Mouse (Mus musculus): ENCODE measurements around the gene Fbf1. TPM values are rescaled to one million over a fixed set of nuclear protein-coding genes. Genes with fewer than 3 reads are reported as not detected.

Fbf1 gene
- polyA plus RNA-seq, 1 experiment from 2014 or later = 3.7 TPM

GRCm38 (mm10) chr11:116195252-116195651 is 27.3 kb upstream of the Fbf1 start:
- H3K4me1 ChIP-seq (replicated peaks; ENCODE audit: control insufficient read depth, insufficient read depth, low read length) = 0 out of 2 replicates have a peak, but pooled peaks cover 6% of the 10 kb centered on the region
- no peak overlapping the region; the same call in 1 of the 2 replicates for H3K4me3 ChIP-seq (ENCODE audit: low read depth, low read length)
- ATAC-seq = peak; percentile 60
- peak overlapping the region; percentile 88 for H3K27ac ChIP-seq (ENCODE audit: low read depth, low read length)
- no peaks in the 10 kb centered on the region for H3K9me3 ChIP-seq (ENCODE audit: control insufficient read depth)
- TF ChIP-seq CTCF (IDR thresholded peaks at IDR 0.05; ENCODE audit: low read depth) = peak; percentile 64
- H3K9ac ChIP-seq (ENCODE audit: low read depth, low read length) = 0 out of 2 replicates have a peak overlapping the region, but pooled peaks have one; percentile 7
- peak overlapping the region; percentile 80 for H3K4me2 ChIP-seq (replicated peaks; ENCODE audit: low read depth)
- no peaks in the 10 kb centered on the region for H3K27me3 ChIP-seq (replicated peaks; ENCODE audit: control insufficient read depth, insufficient read depth, low read length)
- WGBS = 28% methylated on average over 5 of the region's 5 CpGs
- peaks cover 26% of the 10 kb centered on the region for H3K36me3 ChIP-seq (ENCODE audit: control insufficient read depth, insufficient read depth)

GRCm38 (mm10) chr11:116194619-116195018 is 26.7 kb upstream of the Fbf1 start:
- WGBS = 88% methylated on average over 8 of the region's 8 CpGs
- 0 out of 2 replicates have a peak, but pooled peaks cover 6% of the 10 kb centered on the region for H3K4me1 ChIP-seq (replicated peaks; ENCODE audit: control insufficient read depth, insufficient read depth, low read length)
- H3K9ac ChIP-seq (ENCODE audit: low read depth, low read length) = 0 out of 2 replicates have a peak overlapping the region, but pooled peaks have one; percentile 7
- TF ChIP-seq CTCF (IDR thresholded peaks at IDR 0.05; ENCODE audit: low read depth) = no peak
- peaks cover 33% of the 10 kb centered on the region for H3K36me3 ChIP-seq (ENCODE audit: control insufficient read depth, insufficient read depth)
- no peaks in the 10 kb centered on the region for H3K9me3 ChIP-seq (ENCODE audit: control insufficient read depth)
- H3K27ac ChIP-seq (ENCODE audit: low read depth, low read length) = peak overlapping the region; percentile 37
- no peak for ATAC-seq
- H3K4me2 ChIP-seq (replicated peaks; ENCODE audit: low read depth) = peak overlapping the region; percentile 50
- no peaks in the 10 kb centered on the region for H3K27me3 ChIP-seq (replicated peaks; ENCODE audit: control insufficient read depth, insufficient read depth, low read length)
- H3K4me3 ChIP-seq (ENCODE audit: low read depth, low read length) = no peak overlapping the region; the same call in 1 of the 2 replicates

- peaks cover 80% of the 10 kb centered on the region for H3K36me3 ChIP-seq (ENCODE audit: control insufficient read depth, insufficient read depth)
- no peaks in the 10 kb centered on the region for H3K27me3 ChIP-seq (replicated peaks; ENCODE audit: control insufficient read depth, insufficient read depth, low read length)
- ATAC-seq = no peak
- 0 out of 2 replicates have a peak overlapping the region, but pooled peaks have one; percentile 21 for H3K27ac ChIP-seq (ENCODE audit: low read depth, low read length)
- H3K4me3 ChIP-seq (ENCODE audit: low read depth, low read length) = no peak overlapping the region
- TF ChIP-seq CTCF (IDR thresholded peaks at IDR 0.05; ENCODE audit: low read depth) = no peak
- no peaks in the 10 kb centered on the region for H3K9me3 ChIP-seq (ENCODE audit: control insufficient read depth)
- no peaks in the 10 kb centered on the region for H3K4me1 ChIP-seq (replicated peaks; ENCODE audit: control insufficient read depth, insufficient read depth, low read length)
- H3K4me2 ChIP-seq (replicated peaks; ENCODE audit: low read depth) = no peak overlapping the region
- WGBS = 47% methylated on average over 11 of the region's 11 CpGs
- 0 out of 2 replicates have a peak overlapping the region, but pooled peaks have one; percentile 7 for H3K9ac ChIP-seq (ENCODE audit: low read depth, low read length)
Observed at GRCm38 (mm10) chr11:116187226-116187930, 19.4 kb upstream of the Fbf1 start.

- Histone ChIP-seq H3K4me2 (replicated peaks; ENCODE audit: low read depth) (no peak overlapping the region), H3K27ac (ENCODE audit: low read depth, low read length) (no peak overlapping the region), H3K36me3 (ENCODE audit: control insufficient read depth, insufficient read depth) (peaks cover 82% of the 10 kb centered on the region), H3K4me3 (ENCODE audit: low read depth, low read length) (no peak overlapping the region), H3K27me3 (replicated peaks; ENCODE audit: control insufficient read depth, insufficient read depth, low read length) (no peaks in the 10 kb centered on the region), H3K9me3 (ENCODE audit: control insufficient read depth) (no peaks in the 10 kb centered on the region), H3K4me1 (replicated peaks; ENCODE audit: control insufficient read depth, insufficient read depth, low read length) (no peaks in the 10 kb centered on the region), H3K9ac (ENCODE audit: low read depth, low read length) (no peak overlapping the region)
- no peak for ATAC-seq
- WGBS = 90% methylated on average over 11 of the region's 11 CpGs
- TF ChIP-seq CTCF (IDR thresholded peaks at IDR 0.05; ENCODE audit: low read depth) = no peak
Observed at GRCm38 (mm10) chr11:116186360-116186759, 18.4 kb upstream of the Fbf1 start.

GRCm38 (mm10) chr11:116185836-116186235 is 17.9 kb upstream of the Fbf1 start:
- no peak overlapping the region for H3K27ac ChIP-seq (ENCODE audit: low read depth, low read length)
- no peaks in the 10 kb centered on the region for H3K27me3 ChIP-seq (replicated peaks; ENCODE audit: control insufficient read depth, insufficient read depth, low read length)
- H3K4me1 ChIP-seq (replicated peaks; ENCODE audit: control insufficient read depth, insufficient read depth, low read length) = no peaks in the 10 kb centered on the region
- TF ChIP-seq CTCF (IDR thresholded peaks at IDR 0.05; ENCODE audit: low read depth) = no peak
- H3K4me2 ChIP-seq (replicated peaks; ENCODE audit: low read depth) = no peak overlapping the region
- no peak overlapping the region for H3K9ac ChIP-seq (ENCODE audit: low read depth, low read length)
- peaks cover 80% of the 10 kb centered on the region for H3K36me3 ChIP-seq (ENCODE audit: control insufficient read depth, insufficient read depth)
- WGBS = 85% methylated on average over 3 of the region's 3 CpGs
- ATAC-seq = no peak
- no peak overlapping the region for H3K4me3 ChIP-seq (ENCODE audit: low read depth, low read length)
- H3K9me3 ChIP-seq (ENCODE audit: control insufficient read depth) = no peaks in the 10 kb centered on the region

GRCm38 (mm10) chr11:116178411-116179121 is 10.6 kb upstream of the Fbf1 start:
- H3K9me3 ChIP-seq (ENCODE audit: control insufficient read depth) = no peaks in the 10 kb centered on the region
- ATAC-seq = no peak
- no peak overlapping the region for H3K4me3 ChIP-seq (ENCODE audit: low read depth, low read length)
- H3K27me3 ChIP-seq (replicated peaks; ENCODE audit: control insufficient read depth, insufficient read depth, low read length) = no peaks in the 10 kb centered on the region
- no peak overlapping the region for H3K9ac ChIP-seq (ENCODE audit: low read depth, low read length)
- no peak for TF ChIP-seq CTCF (IDR thresholded peaks at IDR 0.05; ENCODE audit: low read depth)
- no peak overlapping the region for H3K4me2 ChIP-seq (replicated peaks; ENCODE audit: low read depth)
- H3K27ac ChIP-seq (ENCODE audit: low read depth, low read length) = no peak overlapping the region
- H3K36me3 ChIP-seq (ENCODE audit: control insufficient read depth, insufficient read depth) = peaks cover 87% of the 10 kb centered on the region
- no peaks in the 10 kb centered on the region for H3K4me1 ChIP-seq (replicated peaks; ENCODE audit: control insufficient read depth, insufficient read depth, low read length)
- WGBS = 88% methylated on average over 20 of the region's 20 CpGs
